Mouse (Mus musculus) liver, adult 2 months (tissue): ENCODE measurements around the gene Papln. TPM values are rescaled to one million over a fixed set of nuclear protein-coding genes. Genes with fewer than 3 reads are reported as not detected.

ENCODE experiments used
- DNase-seq: peaks from one replicate; pipeline ENCODE4 v3.0.0-alpha.2; 2011; ENCODE audit warnings: low read depth, low spot score; ENCODE audit errors: extremely low read depth
- H3K27ac ChIP-seq: fragments of 200-500 bp; replicated peaks from 2 replicates; pipeline ENCODE4 v1.5.1; 2012; ENCODE audit warnings: low read depth, mild to moderate bottlenecking, control low read depth, inconsistent platforms, low read length; ENCODE audit not compliant: insufficient read depth
- H3K27me3 ChIP-seq: fragments of 200-500 bp; 2 replicates; pipeline ENCODE4 v1.6.1; 2012; ENCODE audit warnings: mild to moderate bottlenecking, moderate library complexity, low read length, inconsistent platforms; ENCODE audit not compliant: control insufficient read depth, insufficient read depth
- H3K36me3 ChIP-seq: fragments of 200-500 bp; 2 replicates; pipeline ENCODE4 v1.6.1; 2012; ENCODE audit warnings: low read length, inconsistent platforms; ENCODE audit not compliant: control insufficient read depth, insufficient read depth
- H3K4me1 ChIP-seq: fragments of 200-500 bp; 2 replicates; pipeline ENCODE4 v1.6.1; 2011; ENCODE audit warnings: low read length; ENCODE audit not compliant: control insufficient read depth, insufficient read depth
- H3K4me3 ChIP-seq: fragments of 200-500 bp; 2 replicates; pipeline ENCODE4 v1.5.1; 2011; ENCODE audit warnings: low read depth, mild to moderate bottlenecking, control low read depth, low read length, moderate library complexity; ENCODE audit not compliant: insufficient read depth
- H3K79me2 ChIP-seq: fragments of 200-500 bp; 2 replicates; pipeline ENCODE4 v1.6.1; 2012; ENCODE audit warnings: inconsistent platforms, mild to moderate bottlenecking, low read length, moderate library complexity; ENCODE audit not compliant: control insufficient read depth, insufficient read depth
- H3K9ac ChIP-seq: fragments of 200-500 bp; 2 replicates; pipeline ENCODE4 v1.6.1; 2012; ENCODE audit warnings: low read depth, mild to moderate bottlenecking, control low read depth, inconsistent platforms, low read length
- CTCF ChIP-seq: fragments of 200-500 bp; IDR thresholded peaks from 2 replicates; pipeline ENCODE4 v1.5.1; 2011; ENCODE audit warnings: low read depth, low read length, control low read depth
- POLR2A ChIP-seq: fragments of 200-500 bp; IDR thresholded peaks from 2 replicates; pipeline ENCODE4 v1.6.1; 2011; ENCODE audit warnings: low read length, control low read depth; ENCODE audit not compliant: insufficient read depth; ENCODE audit errors: extremely low read depth
- WGBS: fragments of 180-500 bp; shearing (Covaris S2); methylation state at CpG from one replicate; pipeline ENCODE4 v1.1.7; 2018; 5-methylcytosine and 5-hydroxymethylcytosine counted together
- polyA plus RNA-seq: library from polyadenylated mRNA; depleted of rRNA; stranded (reverse); fragments of >200 nt; gene quantifications from 2 replicates; pipeline ENCODE4 v1.2.3, GENCODE M21; 2012
- total RNA-seq: library from RNA; depleted of rRNA; stranded (reverse); fragments of >200 nt; gene quantifications from 2 replicates; pipeline ENCODE4 v1.2.3, GENCODE M21; 2014

The Papln gene
- total and polyA plus RNA-seq, 2 experiments = 1.3 to 3.1 TPM

- H3K79me2 ChIP-seq = no peaks in the 10 kb centered on the region
- H3K4me3 ChIP-seq = no peak overlapping the region
- H3K36me3 ChIP-seq = no peaks in the 10 kb centered on the region
- TF ChIP-seq POLR2A = no peak
- no peak for TF ChIP-seq CTCF
- WGBS = 77% methylated on average over 5 of the region's 5 CpGs
- no peaks in the 10 kb centered on the region for H3K4me1 ChIP-seq
- no peak overlapping the region for H3K9ac ChIP-seq
- H3K27ac ChIP-seq = no peak overlapping the region
- DNase-seq = no peak
- no peaks in the 10 kb centered on the region for H3K27me3 ChIP-seq
Observed at GRCm38 (mm10) chr12:83741722-83742121, 21.7 kb upstream of the Papln start.

GRCm38 (mm10) chr12:83742834-83743233, 20.6 kb upstream of the Papln start:
- 72% methylated on average over 4 of the region's 4 CpGs for WGBS
- TF ChIP-seq POLR2A (no peak), CTCF (no peak)
- Histone ChIP-seq H3K4me1 (no peaks in the 10 kb centered on the region), H3K27ac (no peak overlapping the region), H3K79me2 (no peaks in the 10 kb centered on the region), H3K36me3 (no peaks in the 10 kb centered on the region), H3K9ac (no peak overlapping the region), H3K4me3 (no peak overlapping the region), H3K27me3 (no peaks in the 10 kb centered on the region)
- DNase-seq = no peak

DNA sequence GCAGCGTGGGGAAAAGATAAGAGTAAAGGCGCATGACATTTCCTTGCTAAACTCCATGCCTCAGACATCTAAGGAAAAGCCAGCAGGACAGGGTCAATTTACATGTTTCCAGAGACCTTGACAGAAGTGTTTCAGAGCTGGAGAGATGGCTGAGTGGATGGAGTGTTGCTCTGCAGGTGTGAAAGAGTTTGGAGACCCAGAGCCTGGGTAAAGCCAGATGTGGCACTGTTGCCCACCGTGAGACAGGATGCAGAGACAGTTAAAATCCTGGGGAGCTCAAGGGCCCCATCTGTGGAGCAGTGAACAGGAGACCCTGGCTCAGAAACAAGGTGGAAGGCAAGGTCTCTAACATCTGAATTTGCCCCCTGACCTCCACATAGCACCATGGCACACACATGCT, 19.7 kb upstream of the Papln start:
- H3K9ac ChIP-seq = no peak overlapping the region
- no peaks in the 10 kb centered on the region for H3K27me3 ChIP-seq
- no peaks in the 10 kb centered on the region for H3K36me3 ChIP-seq
- no peak overlapping the region for H3K4me3 ChIP-seq
- no peaks in the 10 kb centered on the region for H3K4me1 ChIP-seq
- no peak for DNase-seq
- WGBS = 80% methylated on average over 3 of the region's 3 CpGs
- no peak for TF ChIP-seq CTCF
- TF ChIP-seq POLR2A = no peak
- H3K27ac ChIP-seq = no peak overlapping the region
- no peaks in the 10 kb centered on the region for H3K79me2 ChIP-seq

GRCm38 (mm10) chr12:83749186-83749585, 14.2 kb upstream of the Papln start:
- TF ChIP-seq CTCF (no peak), POLR2A (no peak)
- no peak overlapping the region for H3K27ac ChIP-seq
- H3K9ac ChIP-seq = no peak overlapping the region
- H3K79me2 ChIP-seq = no peaks in the 10 kb centered on the region
- H3K36me3 ChIP-seq = no peaks in the 10 kb centered on the region
- no peaks in the 10 kb centered on the region for H3K27me3 ChIP-seq
- no peak overlapping the region for H3K4me3 ChIP-seq
- WGBS = 80% methylated on average over 1 of the region's 1 CpGs
- no peaks in the 10 kb centered on the region for H3K4me1 ChIP-seq
- no peak for DNase-seq

DNA sequence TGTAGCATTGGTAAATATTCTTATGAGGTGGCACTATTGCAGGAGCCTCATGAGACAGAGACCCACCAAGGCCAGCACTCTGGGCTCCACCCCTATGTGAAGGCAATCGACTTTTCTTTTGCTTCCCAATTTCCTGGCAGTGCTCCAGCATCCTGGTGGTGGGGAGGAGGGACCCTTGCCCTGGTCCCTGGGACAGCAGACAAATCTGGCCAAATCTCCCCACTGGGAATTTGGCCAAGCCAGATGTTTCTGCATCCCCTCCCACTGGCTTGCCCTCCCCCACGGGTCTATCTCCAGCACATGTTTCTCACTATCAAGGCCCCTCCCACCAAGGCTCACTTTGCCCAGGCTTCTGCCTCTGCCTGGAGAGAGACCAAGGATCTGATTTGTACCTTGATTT, 10.9 kb upstream of the Papln start:
- 8% methylated on average over 2 of the region's 2 CpGs for WGBS
- H3K27ac ChIP-seq = no peak overlapping the region
- TF ChIP-seq POLR2A (no peak), CTCF (no peak)

GRCm38 (mm10) chr12:83758735-83759134, 4.7 kb upstream of the Papln start:
- no peak for DNase-seq
- H3K36me3 ChIP-seq = no peaks in the 10 kb centered on the region
- 98% methylated on average over 10 of the region's 10 CpGs for WGBS
- no peak overlapping the region for H3K27ac ChIP-seq
- no peaks in the 10 kb centered on the region for H3K79me2 ChIP-seq
- no peaks in the 10 kb centered on the region for H3K27me3 ChIP-seq
- TF ChIP-seq CTCF (no peak), POLR2A (no peak)
- peaks cover 25% of the 10 kb centered on the region for H3K4me1 ChIP-seq
- no peak overlapping the region for H3K4me3 ChIP-seq
- no peak overlapping the region for H3K9ac ChIP-seq

More for the DNA sequence above, 10.9 kb upstream of the Papln start:
- peak; percentile 22 for DNase-seq
- Histone ChIP-seq H3K79me2 (no peaks in the 10 kb centered on the region), H3K36me3 (no peaks in the 10 kb centered on the region), H3K4me1 (no peaks in the 10 kb centered on the region), H3K27me3 (no peaks in the 10 kb centered on the region), H3K4me3 (no peak overlapping the region), H3K9ac (no peak overlapping the region)
